Mouse (Mus musculus): Measurements from ENCODE around the gene Ruvbl2.
A peak's percentile ranks its signal among the peaks of the same experiment; 100 is the strongest.

DNA sequence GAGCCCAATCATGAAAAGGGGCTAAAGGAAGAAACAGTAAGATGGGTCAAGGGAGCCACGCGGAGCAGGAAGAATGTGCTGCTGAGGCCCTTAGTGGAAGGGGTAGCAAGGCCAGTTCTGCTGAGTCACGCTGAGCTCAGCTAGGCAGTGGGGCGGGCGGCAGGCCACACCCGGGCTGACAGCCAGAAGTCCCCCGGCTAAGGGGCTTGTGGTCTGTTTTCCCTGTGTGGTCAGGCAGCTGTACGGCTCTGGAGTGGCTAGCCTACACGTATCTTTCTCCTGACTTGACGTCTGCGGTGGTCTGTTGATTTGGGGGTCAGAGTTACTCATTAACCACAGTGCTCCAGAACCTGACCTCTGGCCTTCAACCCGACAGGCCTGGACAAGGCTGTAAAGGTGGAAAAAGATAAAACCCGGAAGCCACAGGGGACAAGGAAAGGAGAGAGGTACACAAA lies 23.0 kb upstream of the Ruvbl2 start:
- peak; percentile 21; the same call in 1 of the 2 replicates for TF ChIP-seq POLR2A (IDR thresholded peaks at IDR 0.05; ENCODE audit: low read depth, low read length)
- TF ChIP-seq CHD1 (IDR thresholded peaks at IDR 0.05; ENCODE audit: low read depth, low read length): no peak
- peak; percentile 93 for TF ChIP-seq MAFK (IDR thresholded peaks at IDR 0.05; ENCODE audit: insufficient replicate concordance, low read length)
- TF ChIP-seq ZMIZ1 (IDR thresholded peaks at IDR 0.05; ENCODE audit: low read depth, low read length): no peak

Measured in CH12.LX (cell line).